Mouse (Mus musculus) hindbrain, embryonic 14.5 days (tissue): Measurements from ENCODE around the gene Fxyd7. TPM values are rescaled to one million over a fixed set of nuclear protein-coding genes. Genes with fewer than 3 reads are reported as not detected.

Experiments
- ATAC-seq: fragments of 200-750 bp; cut with Nextera tagmentation; 2 replicates; pipeline ENCODE4 v1.8.0; 2017; ENCODE audit warnings: moderate number of reproducible peaks, mild to moderate bottlenecking, moderate TSS enrichment, moderate library complexity; ENCODE audit not compliant: low FRiP score
- DNase-seq: peaks from one replicate; pipeline ENCODE4 v3.0.0-alpha.2; 2015; ENCODE audit warnings: low spot score
- H3K27ac ChIP-seq: fragments of 300-500 bp; sonication (generic); 2 replicates; pipeline ENCODE4 v1.5.1; 2014; ENCODE audit warnings: mild to moderate bottlenecking, moderate library complexity
- H3K27me3 ChIP-seq: fragments of 300-500 bp; sonication (generic); 2 replicates; pipeline ENCODE4 v1.6.1; 2014; ENCODE audit warnings: mild to moderate bottlenecking, low read length, mixed read lengths; ENCODE audit not compliant: control insufficient read depth, insufficient read depth
- H3K36me3 ChIP-seq: fragments of 300-500 bp; sonication (generic); replicated peaks from 2 replicates; pipeline ENCODE4 v1.6.1; 2014; ENCODE audit not compliant: control insufficient read depth, insufficient read depth
- H3K4me1 ChIP-seq: fragments of 300-500 bp; sonication (generic); replicated peaks from 2 replicates; pipeline ENCODE4 v1.6.1; 2014; ENCODE audit warnings: antibody characterized with exemption, low read length, mixed read lengths; ENCODE audit not compliant: control insufficient read depth, insufficient read depth
- H3K4me2 ChIP-seq: fragments of 300-500 bp; sonication (generic); replicated peaks from 2 replicates; pipeline ENCODE4 v1.6.1; 2014; ENCODE audit warnings: mild to moderate bottlenecking, moderate library complexity
- H3K4me3 ChIP-seq: fragments of 300-500 bp; sonication (generic); replicated peaks from 2 replicates; pipeline ENCODE4 v1.5.1; 2014; ENCODE audit warnings: mild to moderate bottlenecking, low read length
- H3K9ac ChIP-seq: fragments of 300-500 bp; sonication (generic); 2 replicates; pipeline ENCODE4 v1.6.1; 2014
- H3K9me3 ChIP-seq: fragments of 300-500 bp; sonication (generic); 2 replicates; pipeline ENCODE4 v1.6.1; 2016; ENCODE audit warnings: low read length; ENCODE audit not compliant: control insufficient read depth
- WGBS: fragments of 180-500 bp; shearing (Covaris S2); extraction: QIAGEN DNeasy Blood & Tissue Kit; methylation state at CpG from one replicate; pipeline ENCODE4 v1.1.7; 2014; 5-methylcytosine and 5-hydroxymethylcytosine counted together
- polyA plus RNA-seq: library from polyadenylated mRNA; unstranded; fragments of >200 nt; fragmentation: Nextera tagmentation; extraction: Ambion mirVana; gene quantifications from 2 replicates; pipeline ENCODE4 v1.2.1, GENCODE M21; 2014

Gene Fxyd7
- polyA plus RNA-seq, 1 experiment from 2014 or later = 236 TPM

DNA sequence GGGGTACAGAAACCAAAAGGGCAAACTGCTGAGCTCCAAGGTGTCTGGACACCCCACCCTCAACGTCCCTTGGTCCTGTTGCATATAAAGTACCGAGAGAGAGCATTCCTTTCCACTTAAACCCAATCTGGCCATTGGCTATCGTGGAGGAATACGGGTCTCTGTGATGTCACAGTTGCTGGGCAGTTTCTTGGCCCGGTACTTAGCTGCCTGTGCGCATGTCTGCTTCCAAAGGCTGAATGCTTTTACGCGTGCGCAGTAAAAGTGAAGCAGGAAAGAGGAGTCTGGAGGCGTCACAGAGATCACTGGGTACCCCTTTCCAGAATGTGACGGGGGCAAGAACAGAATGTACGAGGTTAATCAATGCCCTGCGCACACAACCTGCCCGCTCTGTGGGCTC is 18.2 kb upstream of the Fxyd7 start:
- Histone ChIP-seq H3K36me3 (no peaks in the 10 kb centered on the region), H3K27me3 (no peaks in the 10 kb centered on the region), H3K4me1 (no peaks in the 10 kb centered on the region), H3K4me2 (no peak overlapping the region), H3K9me3 (no peaks in the 10 kb centered on the region), H3K9ac (no peak overlapping the region), H3K27ac (no peak overlapping the region), H3K4me3 (no peak overlapping the region)
- ATAC-seq (no peak), DNase-seq (no peak)
- WGBS = 87% methylated on average over 14 of the region's 14 CpGs

DNA sequence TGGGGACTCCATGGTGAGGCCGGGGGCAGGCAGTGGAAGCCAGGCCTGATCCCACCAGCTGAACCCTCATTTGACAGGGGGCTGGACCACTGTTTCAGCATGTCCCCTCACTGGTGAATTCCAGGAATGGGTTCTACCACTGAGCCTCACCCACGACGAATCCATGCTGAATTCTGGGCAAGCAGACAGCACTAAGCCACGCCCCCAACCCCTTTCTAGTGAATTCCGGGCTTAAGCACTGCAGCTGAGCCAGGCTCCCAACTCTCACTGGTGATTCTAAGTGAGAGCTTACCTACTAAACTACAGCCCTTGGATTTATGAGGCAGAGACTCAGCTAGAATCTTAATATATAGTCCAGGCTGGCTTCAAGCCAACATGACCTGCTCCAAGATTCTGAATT is 16.6 kb upstream of the Fxyd7 start:
- no peak overlapping the region for H3K4me3 ChIP-seq
- H3K9ac ChIP-seq = no peak overlapping the region
- H3K36me3 ChIP-seq = no peaks in the 10 kb centered on the region
- no peak overlapping the region for H3K4me2 ChIP-seq
- no peaks in the 10 kb centered on the region for H3K4me1 ChIP-seq
- WGBS = 45% methylated on average over 5 of the region's 5 CpGs
- no peaks in the 10 kb centered on the region for H3K9me3 ChIP-seq
- no peak for ATAC-seq
- no peak for DNase-seq
- H3K27me3 ChIP-seq = no peaks in the 10 kb centered on the region
- no peak overlapping the region for H3K27ac ChIP-seq

DNA sequence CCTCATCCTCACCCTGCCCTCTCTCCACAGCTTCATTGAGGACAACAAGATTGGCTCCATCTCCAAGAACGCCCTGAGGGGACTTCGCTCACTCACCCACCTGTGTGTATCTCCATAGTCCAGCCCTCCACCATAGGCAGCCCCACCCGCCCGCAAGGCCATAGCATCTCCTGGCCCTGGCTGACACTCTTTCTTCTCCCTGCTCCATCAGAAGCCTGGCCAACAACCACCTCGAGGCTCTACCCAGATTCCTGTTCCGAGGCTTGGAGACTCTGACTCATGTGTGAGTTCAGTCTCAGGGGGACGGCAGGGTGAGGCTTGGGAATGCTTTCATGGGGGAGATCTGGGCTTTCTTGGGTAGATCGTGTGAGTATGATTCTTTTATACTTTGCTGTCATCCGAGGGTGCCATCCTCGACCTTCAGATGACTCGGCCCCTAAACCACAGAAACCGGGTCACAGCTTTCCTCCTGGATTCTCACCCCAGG is 11.8 kb upstream of the Fxyd7 start:
- DNase-seq = no peak
- no peak for ATAC-seq
- Histone ChIP-seq H3K27ac (no peak overlapping the region), H3K9ac (no peak overlapping the region), H3K4me2 (no peak overlapping the region), H3K4me1 (no peaks in the 10 kb centered on the region), H3K4me3 (no peak overlapping the region), H3K36me3 (no peaks in the 10 kb centered on the region), H3K27me3 (no peaks in the 10 kb centered on the region), H3K9me3 (no peaks in the 10 kb centered on the region)
- WGBS = 92% methylated on average over 12 of the region's 12 CpGs

DNA sequence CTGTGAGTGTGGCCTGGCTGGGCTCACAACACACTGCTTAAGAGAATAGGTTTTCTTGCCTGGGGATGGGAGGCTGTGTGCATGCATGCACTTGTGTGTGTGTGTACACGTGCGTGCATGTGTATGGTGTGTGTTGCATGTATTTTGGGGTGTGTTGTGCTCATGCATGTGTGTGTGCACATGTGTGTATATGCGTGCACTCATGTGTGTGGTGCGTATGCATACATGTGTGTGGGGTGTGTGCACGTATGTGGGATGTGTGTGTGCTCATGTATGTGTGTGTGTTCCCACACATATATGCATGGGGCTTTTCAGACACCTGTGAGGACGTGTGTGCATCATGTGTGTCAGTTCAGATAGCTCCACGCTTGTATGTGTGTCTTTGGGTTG is 9.3 kb upstream of the Fxyd7 start:
- H3K27ac ChIP-seq = no peak overlapping the region
- ATAC-seq = no peak
- no peak overlapping the region for H3K4me2 ChIP-seq
- H3K4me1 ChIP-seq = no peaks in the 10 kb centered on the region
- DNase-seq = no peak
- no peaks in the 10 kb centered on the region for H3K27me3 ChIP-seq
- WGBS = 88% methylated on average over 7 of the region's 7 CpGs
- no peak overlapping the region for H3K4me3 ChIP-seq
- H3K9me3 ChIP-seq = no peaks in the 10 kb centered on the region
- H3K9ac ChIP-seq = no peak overlapping the region
- H3K36me3 ChIP-seq = no peaks in the 10 kb centered on the region

DNA sequence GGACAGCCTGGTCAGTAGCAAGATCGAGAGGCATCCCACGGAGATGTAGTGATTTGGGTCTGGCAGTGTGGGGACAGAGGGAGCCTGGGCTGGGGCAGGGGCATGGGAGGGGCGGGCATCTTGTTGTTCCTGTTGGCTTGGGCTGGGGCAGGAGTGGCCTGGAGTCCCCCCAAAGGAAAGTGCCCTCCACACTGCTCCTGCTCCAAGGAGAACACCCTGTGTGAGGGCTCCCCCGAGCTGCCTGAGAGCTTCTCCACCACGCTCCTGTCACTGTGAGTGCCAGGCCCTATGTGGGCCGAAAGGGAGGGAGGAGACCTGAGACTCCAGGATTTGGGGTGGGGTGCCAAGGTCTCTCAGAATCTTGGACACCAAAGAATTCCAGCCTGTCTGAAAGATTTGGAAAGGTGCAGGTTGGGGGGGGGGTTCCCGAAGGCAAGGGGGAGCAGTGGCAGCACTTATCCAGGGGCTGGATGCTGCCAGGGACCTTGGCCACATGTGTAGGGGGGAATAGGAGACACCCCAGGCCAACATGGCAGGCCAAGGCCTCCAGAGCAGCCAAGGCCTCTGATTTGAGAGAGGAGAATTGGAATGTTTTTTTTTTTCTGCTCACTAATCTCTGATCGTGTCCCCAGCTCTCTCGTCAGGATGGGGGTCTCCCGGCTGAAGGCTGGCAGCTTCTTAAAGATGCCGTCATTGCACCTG is 8.8 kb upstream of the Fxyd7 start:
- WGBS = 69% methylated on average over 11 of the region's 11 CpGs
- no peak overlapping the region for H3K9ac ChIP-seq

GRCm38 (mm10) chr7:31059108-31059507 is 7.8 kb upstream of the Fxyd7 start, which contains the start of gene Lgi4:
Gene Lgi4 (plus strand): TSS chr7:31059342.
- H3K36me3 ChIP-seq = no peaks in the 10 kb centered on the region
- 0 out of 2 replicates have a peak, but pooled peaks cover 4% of the 10 kb centered on the region for H3K27me3 ChIP-seq
- no peak within 1 kb of the TSS for H3K4me3 ChIP-seq
- H3K9me3 ChIP-seq = no peaks in the 10 kb centered on the region
- ATAC-seq = 0 out of 2 replicates have a peak, but pooled peaks have one; percentile 41
- no peak within 1 kb of the TSS; the same call in 1 of the 2 replicates for H3K27ac ChIP-seq
- H3K9ac ChIP-seq = no peak within 1 kb of the TSS
- H3K4me2 ChIP-seq = no peak within 1 kb of the TSS
- peak; percentile 58 for DNase-seq
- WGBS = 2% methylated on average over 2 of the region's 2 CpGs
- no peaks in the 10 kb centered on the region for H3K4me1 ChIP-seq

More for the DNA sequence above, 8.8 kb upstream of the Fxyd7 start:
- Histone ChIP-seq H3K36me3 (no peaks in the 10 kb centered on the region), H3K4me2 (no peak overlapping the region), H3K9me3 (no peaks in the 10 kb centered on the region), H3K27me3 (no peaks in the 10 kb centered on the region), H3K4me3 (no peak overlapping the region), H3K27ac (no peak overlapping the region), H3K4me1 (no peaks in the 10 kb centered on the region)
- ATAC-seq = no peak
- no peak for DNase-seq

- no peak overlapping the region for H3K9ac ChIP-seq
- H3K9me3 ChIP-seq = no peaks in the 10 kb centered on the region
- 85% methylated on average over 6 of the region's 6 CpGs for WGBS
- H3K27me3 ChIP-seq = peaks cover 6% of the 10 kb centered on the region
- H3K4me3 ChIP-seq = no peak overlapping the region
- no peak for ATAC-seq
- no peak for DNase-seq
- H3K4me1 ChIP-seq = no peaks in the 10 kb centered on the region
- H3K36me3 ChIP-seq = no peaks in the 10 kb centered on the region
- H3K4me2 ChIP-seq = no peak overlapping the region
- no peak overlapping the region for H3K27ac ChIP-seq
Measured at GRCm38 (mm10) chr7:31058211-31058610, 6.9 kb upstream of the Fxyd7 start.

GRCm38 (mm10) chr7:31057730-31058129 is 6.5 kb upstream of the Fxyd7 start:
- Histone ChIP-seq H3K4me2 (no peak overlapping the region), H3K27me3 (peaks cover 11% of the 10 kb centered on the region), H3K9me3 (no peaks in the 10 kb centered on the region), H3K36me3 (no peaks in the 10 kb centered on the region), H3K27ac (no peak overlapping the region), H3K9ac (no peak overlapping the region), H3K4me1 (0 out of 2 replicates have a peak, but pooled peaks cover 4% of the 10 kb centered on the region), H3K4me3 (no peak overlapping the region)
- ATAC-seq (no peak), DNase-seq (no peak)
- WGBS = 72% methylated on average over 5 of the region's 5 CpGs

DNA sequence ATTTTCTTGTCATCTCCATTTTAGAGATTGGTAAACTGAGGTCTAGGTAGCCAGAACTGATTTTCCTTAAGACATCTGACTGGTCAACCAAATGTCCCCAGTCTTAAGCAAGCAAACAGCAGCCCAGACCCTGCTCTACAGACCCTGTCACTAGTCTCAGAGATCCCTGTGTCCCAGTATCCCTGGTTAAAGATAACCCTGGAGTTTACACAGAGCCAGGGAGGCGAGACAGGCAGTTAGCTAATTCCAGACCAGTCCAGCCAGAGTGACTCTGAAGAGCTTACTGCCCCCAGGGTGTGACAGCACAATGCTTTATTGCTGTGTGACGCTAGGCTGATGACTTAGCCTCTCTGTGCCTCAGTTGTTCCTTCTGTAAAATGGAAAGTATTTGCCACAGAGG is 5.8 kb upstream of the Fxyd7 start, which contains the start of gene Fxyd1:
Fxyd1 (minus strand) TSS at position 129 of the 400 bp plus-strand sequence.
- WGBS = 91% methylated on average over 2 of the region's 2 CpGs

More for the DNA sequence above, 5.8 kb upstream of the Fxyd7 start, which contains the start of gene Fxyd1:
- no peak within 1 kb of the TSS for H3K27ac ChIP-seq
- peaks cover 18% of the 10 kb centered on the region for H3K27me3 ChIP-seq
- 0 out of 2 replicates have a peak, but pooled peaks cover 10% of the 10 kb centered on the region for H3K4me1 ChIP-seq
- ATAC-seq (no peak), DNase-seq (no peak)
- no peak within 1 kb of the TSS for H3K4me2 ChIP-seq
- H3K9ac ChIP-seq = no peak within 1 kb of the TSS
- H3K9me3 ChIP-seq = no peaks in the 10 kb centered on the region
- H3K36me3 ChIP-seq = no peaks in the 10 kb centered on the region
- no peak within 1 kb of the TSS for H3K4me3 ChIP-seq
